Mouse (Mus musculus) intestine, embryonic 16.5 days (tissue): ENCODE measurements around the gene Gm45521. TPM values are rescaled to one million over a fixed set of nuclear protein-coding genes. Genes with fewer than 3 reads are reported as not detected.

Experiments
- polyA plus RNA-seq: library from polyadenylated mRNA; unstranded; fragments of >200 nt; fragmentation: Nextera tagmentation; extraction: Ambion mirVana; gene quantifications from 2 replicates; pipeline ENCODE4 v1.2.1, GENCODE M21; 2015

Gm45521 gene
- polyA plus RNA-seq, 1 experiment from 2014 or later, result not detected

Other genes starting within 250 kb of the Gm45521 start
- gene Gm26661, start 165.7 kb upstream of the Gm45521 start, polyA plus RNA-seq, result not detected in 2 replicates
- gene Flnb, start 139.3 kb upstream of the Gm45521 start, polyA plus RNA-seq, result 14.7 and 17.0 TPM in 2 replicates
- gene Dnase1l3, start 37.3 kb downstream of the Gm45521 start, polyA plus RNA-seq, result 1.7 and 1.9 TPM in 2 replicates
- 12.5 and 14.1 TPM in 2 replicates for gene Abhd6, start 45.6 kb downstream of the Gm45521 start, polyA plus RNA-seq
- 44.2 and 54.9 TPM in 2 replicates for gene Rpp14, start 123.1 kb downstream of the Gm45521 start, polyA plus RNA-seq
- gene Pxk, start 140.9 kb downstream of the Gm45521 start, polyA plus RNA-seq, result 40.4 and 44.3 TPM in 2 replicates
- 187 and 215 TPM in 2 replicates for gene Pdhb, start 215.7 kb downstream of the Gm45521 start, polyA plus RNA-seq